Mouse (Mus musculus): Measurements from ENCODE around the gene Fam198b.

Fam198b gene

DNA sequence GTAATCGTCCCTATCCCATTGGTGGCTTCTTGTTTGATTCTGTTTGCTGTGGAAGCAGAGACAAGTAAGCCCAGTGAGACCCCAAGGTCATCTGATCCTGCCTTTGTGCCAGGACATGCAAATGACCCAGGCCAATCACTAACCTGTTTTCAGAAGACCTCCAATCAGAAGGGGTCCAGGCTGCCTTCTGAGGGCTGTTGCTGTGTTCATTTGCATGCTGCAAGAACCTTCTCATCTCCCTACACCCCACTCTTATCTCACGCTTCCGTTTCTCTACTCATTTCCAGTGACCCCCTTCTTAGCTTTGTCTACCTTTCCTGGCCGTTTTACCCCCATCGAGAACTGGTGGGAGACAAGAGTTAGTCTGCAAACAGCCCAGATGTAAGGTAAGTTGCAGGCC, at the start of gene Fam198b:
TSS of gene Fam198b (plus strand) at position 229 of the 400 bp plus-strand sequence.
- no peak for DNase-seq (ENCODE audit: low spot score in 2 of 2)

DNA sequence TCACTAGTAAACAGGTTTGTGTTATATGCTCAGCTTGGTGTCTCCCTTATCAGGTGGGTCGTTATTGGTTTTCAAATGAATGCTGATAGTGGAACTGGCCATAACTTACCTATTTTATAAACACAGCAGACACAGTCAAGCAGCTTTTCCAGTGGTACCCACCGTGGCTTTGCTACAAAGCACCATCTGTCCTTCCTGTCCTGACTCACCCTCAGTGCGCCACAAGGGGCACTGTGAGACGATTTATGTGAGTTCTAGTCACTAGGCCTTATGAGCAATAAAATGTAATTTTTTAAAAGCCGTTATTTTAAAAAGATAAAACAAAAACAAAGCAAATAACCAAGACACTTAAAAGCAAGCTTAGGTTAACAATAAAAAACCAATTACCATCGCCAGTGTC, 45.6 kb upstream of the Fam198b start:
- no peak for DNase-seq (ENCODE audit: low spot score in 2 of 2)

DNA sequence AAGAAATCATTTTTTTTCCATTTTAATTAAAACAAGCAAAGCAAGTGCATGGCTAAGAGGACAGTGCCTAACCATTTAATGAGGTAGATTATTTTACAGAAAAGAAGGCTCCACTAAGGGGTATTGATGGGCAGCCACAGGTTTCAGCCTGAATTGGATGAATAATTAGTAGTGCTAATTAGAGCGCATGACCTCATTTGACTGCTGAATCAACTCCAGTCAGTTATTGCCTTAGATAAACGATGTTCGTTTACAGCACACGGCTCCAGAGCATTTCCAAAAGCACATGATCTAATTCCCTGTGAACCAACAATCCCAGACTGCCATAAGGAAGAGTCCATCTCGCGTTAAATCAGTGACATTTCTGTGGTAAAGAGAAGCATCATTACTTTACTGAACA, 42.9 kb upstream of the Fam198b start:
- no peak for DNase-seq (ENCODE audit: low spot score in 2 of 2)

DNA sequence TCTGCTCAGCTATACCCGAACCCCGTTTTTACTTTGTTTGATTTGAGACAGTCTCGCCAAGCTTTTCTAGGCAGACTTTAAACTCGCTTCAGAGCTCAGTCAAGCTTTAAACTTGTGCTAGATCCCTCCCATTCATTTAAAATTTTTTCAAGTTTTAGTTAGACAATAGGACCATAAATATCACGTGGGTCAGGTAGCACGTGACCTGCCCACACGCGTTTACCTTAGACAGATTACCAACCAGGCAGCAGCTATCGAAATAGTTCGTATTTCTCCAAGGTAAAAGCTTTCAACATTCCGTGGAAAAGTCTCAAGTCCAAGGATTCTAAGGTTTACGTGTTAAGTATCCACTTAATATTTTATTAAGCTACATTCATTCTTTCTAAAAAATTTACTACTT, 42.2 kb upstream of the Fam198b start:
- DNase-seq (ENCODE audit: low spot score in 2 of 2) = no peak

DNA sequence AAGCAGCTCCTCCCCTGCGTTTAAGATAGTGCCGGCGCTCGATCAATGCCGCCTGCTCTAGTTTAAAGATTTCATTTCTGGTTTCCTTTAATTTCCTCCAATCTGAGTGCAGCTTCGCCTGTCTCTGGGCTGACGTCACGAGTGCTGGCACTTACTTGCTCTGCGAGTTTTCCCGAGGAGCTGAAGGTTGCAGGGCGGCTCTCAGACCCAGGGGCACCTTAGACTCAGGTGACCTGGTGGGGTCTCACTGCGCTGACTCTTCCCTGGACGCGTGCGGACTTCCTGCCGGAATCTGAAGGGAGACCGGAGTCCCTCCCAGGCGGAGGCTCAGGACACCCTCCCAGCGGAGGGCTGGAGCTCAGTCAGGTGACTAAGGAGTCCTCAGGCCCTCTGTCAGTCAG, 41.7 kb upstream of the Fam198b start:
- peak in 1 of 2 experiments; percentile 72 for DNase-seq (ENCODE audit: low spot score in 2 of 2)

DNA sequence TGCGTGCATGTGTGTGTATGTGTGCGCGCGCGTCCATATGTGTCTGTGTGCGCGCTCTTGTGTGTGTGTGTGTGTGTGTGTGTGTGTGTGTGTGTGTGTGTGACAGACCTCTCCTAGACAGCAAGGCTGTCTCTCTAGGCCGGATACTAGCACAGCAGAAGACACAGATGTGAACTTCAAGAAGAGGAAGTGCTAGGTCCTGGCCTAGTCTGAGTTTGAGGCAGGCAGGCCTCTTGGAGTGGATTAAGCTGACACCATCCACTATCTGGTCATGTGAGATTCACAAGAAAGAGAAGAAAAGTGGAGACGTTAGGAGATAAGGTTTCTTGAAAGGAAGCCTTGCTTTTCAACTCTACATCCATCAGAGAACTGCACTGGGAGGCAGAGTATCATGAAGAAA, 40.3 kb upstream of the Fam198b start:
- DNase-seq (ENCODE audit: low spot score in 2 of 2) = no peak

DNA sequence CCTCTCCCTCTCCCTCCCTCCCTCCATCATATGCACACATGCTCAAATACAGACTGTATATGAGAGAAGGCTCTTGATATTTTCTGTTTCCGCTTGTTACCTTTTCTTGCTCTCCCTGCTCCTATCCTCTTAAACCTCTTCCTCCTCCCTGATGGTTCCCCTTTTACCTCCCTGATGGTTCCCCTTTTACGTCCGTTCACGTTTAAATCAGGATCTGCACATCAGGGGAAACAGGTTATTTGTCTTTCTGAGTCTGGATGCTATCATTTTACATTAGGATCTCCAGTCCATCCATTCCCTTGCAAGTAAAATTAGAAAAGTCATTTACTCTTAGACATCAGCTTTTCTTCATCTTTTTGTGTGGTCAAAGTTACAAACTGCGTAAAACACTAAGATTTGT, 37.7 kb upstream of the Fam198b start:
- DNase-seq (ENCODE audit: low spot score in 2 of 2) = no peak

DNA sequence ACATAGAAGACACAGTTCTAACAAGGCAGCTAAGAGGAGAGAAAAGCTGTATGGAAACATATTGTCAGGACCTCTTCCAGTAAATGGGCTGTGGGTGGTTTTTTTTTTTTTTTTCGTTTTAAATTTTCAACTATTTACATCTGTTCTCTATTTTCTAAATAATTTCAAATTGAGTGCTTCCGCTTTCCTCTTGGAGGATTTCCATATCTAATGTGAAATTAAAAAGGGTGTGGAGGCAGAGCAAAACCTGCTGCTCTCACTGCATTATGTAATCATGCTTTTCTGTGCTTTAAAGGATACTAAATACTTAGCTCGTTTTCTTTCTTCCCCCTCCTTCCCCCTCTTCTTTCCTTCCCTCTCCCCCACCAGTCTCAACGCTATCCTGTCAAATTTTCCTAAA, 35.5 kb upstream of the Fam198b start:
- DNase-seq (ENCODE audit: low spot score in 2 of 2) = no peak

DNA sequence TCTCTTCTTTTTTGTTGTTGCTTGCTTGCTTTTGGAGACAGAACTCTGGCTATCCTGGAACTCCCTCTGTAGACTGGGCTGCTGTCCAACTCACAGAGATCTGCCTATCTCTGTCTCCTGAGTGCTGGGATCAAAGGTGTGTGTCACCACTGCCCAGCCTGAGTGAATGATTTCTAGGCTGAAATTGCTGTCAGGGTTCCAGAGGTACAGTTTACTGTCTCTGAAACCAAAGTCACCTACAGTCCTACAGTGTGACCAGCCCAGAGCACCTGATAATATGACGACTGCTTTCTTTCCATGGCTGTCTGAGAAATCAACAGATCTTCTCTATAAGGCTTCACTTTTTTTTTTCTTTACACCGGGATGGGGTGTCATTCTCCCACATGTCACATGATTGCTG, 34.7 kb upstream of the Fam198b start:
- DNase-seq (ENCODE audit: low spot score in 2 of 2) = no peak

DNA sequence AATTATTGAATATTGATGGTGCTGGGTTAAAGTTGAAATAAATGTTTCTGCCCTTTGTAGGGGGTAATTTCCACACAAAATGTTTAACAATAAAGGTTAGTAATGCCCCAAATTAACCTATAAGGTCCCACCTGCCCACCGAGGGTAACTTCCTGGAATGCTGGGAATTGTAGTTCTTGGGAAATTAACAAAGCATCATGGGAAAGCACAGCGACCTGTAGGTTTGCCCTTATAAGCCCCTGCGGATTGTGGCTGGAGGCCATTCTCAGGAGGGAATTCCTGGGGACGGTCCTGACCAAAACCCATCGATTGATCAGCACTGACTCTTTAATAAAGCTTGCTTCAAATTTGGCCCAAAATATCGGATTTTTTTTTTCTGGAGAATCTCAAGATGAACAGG, 33.7 kb upstream of the Fam198b start:
- DNase-seq (ENCODE audit: low spot score in 2 of 2) = no peak

DNA sequence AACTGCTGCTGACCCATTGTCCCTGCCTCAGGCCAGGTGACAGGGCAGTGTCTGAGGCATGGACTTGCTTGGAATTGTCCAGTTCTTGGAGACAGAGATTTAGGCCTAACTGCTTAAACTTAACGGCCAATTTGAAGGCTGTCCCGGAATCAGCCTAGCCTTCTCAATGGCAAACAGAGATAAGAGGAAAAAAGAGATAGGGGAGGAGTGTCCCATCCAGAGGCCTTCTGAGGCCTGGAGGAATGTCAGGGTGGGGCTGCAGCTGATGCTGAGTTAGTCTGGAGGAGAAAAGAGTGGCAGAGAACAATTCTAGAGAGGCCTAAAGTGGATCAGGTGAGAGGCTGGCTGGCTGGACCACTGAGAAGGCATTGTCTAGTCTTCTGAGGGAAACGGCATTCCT, 32.2 kb upstream of the Fam198b start:
- no peak for DNase-seq (ENCODE audit: low spot score in 2 of 2)

DNA sequence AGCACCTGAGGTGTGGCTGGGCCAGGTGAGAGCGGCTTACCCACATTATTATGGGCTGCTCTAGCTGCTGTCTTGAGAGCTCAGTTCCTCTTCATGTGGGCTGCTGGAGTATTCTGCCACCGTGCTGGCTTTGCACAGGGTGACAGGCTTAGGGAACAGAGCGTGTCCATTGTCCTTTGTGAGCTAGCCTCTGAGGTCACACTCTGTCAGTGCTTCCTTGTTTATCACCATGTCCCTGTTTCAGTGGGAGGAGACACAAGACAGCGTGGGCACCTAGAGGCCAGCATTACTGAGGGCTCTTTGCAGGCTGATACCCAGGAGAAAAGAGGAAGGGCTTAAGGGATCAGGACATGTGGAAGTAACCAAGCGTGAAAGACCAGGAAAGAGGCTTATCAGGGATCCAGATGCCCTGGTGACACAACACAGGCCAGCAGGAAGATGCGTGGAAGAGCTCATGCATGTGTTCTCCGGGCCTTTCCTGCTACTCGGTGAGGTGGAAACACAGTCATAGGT, 31.6 kb upstream of the Fam198b start, which contains the start of gene Tmem144:
TSS of gene Tmem144 (minus strand) at position 120 of the 513 bp plus-strand sequence.
- peak in 1 of 2 experiments; percentile 53 for DNase-seq (ENCODE audit: low spot score in 2 of 2)

DNA sequence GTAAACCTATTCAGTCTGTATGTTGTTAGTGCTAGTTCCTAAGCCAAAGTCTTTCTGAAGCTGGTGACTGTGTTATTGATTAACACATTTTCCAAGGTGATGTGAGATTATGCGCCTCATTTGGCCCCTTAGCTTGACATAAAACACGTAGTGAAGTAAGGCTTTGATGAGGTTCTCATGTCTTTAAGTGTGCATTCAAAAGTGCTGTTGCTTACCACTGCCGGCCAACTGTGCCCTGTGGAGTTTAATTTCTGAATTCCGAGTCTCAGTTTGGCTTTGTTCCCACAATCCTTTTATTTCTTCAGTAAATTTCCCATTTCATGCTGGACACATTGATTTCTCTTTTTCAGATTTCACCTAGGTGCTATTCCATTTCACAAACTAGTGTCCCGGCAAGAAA, 26.6 kb upstream of the Fam198b start:
- no peak for DNase-seq (ENCODE audit: low spot score in 2 of 2)

DNA sequence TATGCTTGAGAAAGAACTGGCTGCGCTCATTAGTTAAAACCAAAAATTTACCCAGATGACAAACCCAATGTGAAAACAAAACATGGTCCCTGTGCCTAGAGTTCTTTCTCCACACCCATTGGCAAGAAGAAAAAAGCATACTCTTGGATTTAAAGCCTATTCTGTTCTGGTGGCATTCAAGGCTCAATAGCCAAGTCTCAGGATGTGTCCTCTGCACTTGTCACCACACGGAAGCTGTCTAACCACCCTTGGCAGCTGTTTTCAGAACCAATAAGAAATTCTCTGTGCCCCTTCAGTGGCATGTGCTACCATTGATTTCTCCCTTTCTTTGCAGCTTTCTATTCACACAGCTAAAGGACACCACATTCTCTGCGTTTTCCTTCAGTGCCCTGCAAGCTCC, 26.1 kb upstream of the Fam198b start:
- no peak for DNase-seq (ENCODE audit: low spot score in 2 of 2)

DNA sequence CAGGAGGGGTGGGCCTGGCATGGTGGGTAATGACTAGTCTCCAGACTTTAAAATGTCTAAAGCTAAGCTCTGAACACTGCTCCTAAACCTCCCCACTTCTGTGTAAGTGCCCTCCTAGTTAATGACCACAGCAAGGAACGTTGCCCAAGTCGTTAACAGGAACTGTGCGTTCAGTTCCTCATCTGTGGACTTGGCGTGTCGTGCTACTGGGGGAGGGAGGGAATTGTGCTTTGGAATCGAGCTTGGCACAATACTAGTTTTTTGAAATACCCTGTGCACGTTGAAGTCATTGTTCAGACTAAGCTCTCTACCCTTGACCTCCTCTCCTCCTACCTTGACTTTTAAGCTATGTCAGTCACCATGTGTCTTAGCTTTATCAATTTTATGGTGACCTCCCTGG, 19.5 kb upstream of the Fam198b start:
- DNase-seq (ENCODE audit: low spot score in 2 of 2) = no peak

DNA sequence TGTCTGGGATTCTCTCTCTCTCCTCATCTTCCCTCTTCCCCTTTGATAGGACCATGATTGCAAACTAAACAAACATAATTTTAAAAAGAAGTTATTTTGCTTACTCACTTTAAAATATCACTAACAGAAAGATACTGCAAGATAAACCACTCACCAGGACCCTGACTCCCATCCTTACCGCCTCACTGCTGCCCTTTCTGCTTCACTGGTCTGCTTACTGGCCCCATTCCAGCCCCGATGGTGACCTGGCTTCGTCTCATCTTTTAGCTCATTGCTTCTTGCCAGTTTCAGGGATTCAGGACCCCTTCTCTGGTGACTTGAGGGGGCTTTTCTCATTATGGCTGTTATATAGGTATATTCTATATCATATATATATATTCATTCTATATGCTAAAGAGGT, 18.2 kb upstream of the Fam198b start:
- no peak for DNase-seq (ENCODE audit: low spot score in 2 of 2)

DNA sequence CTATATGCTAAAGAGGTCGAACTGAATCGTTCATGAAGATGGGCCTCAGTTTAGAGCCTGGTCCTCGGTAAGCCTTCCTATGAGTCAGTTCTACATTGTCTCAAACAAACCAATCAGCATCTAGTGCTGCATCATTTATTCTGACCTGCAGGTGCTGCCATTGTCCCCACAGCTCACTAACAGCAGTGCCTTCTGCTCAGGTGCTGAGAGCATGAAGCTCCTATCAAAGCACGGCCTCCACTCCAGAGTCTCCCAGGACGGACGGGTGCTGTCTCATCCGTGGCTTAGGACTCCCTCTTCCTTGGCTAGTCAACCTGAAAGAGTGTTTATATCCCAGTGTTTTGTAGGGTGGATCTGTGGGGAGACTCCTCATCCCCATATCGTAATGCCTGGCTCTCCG, 17.8 kb upstream of the Fam198b start:
- DNase-seq (ENCODE audit: low spot score in 2 of 2) = no peak

DNA sequence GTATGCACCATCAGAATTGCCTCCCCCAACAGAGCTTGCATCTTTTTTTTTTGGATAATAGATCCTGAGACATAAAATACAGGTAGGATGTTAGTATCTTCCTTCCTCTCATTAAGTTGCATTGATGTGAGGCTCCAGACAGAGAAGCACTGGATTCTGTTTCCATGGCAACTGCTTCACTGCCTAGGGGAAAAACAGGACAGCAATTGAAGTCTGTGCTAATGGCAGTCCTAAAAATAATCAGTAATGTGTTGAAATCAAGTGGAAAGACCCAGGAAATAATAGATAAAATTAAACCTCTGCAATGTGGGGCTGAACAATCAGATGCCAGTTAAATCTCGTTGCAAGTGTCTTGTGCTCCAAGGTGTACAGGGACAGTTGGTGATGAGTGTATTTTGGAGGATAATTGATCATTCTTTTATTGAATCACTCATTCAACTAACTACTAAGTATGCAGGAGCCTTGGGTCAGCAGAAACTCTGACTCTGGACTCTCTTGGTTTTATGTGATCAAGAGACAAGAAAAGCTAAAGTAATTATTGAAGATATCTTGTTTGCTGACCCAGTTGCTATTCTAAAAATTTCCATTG, 17.1 kb upstream of the Fam198b start:
- DNase-seq (ENCODE audit: low spot score in 2 of 2) = peak; percentile 62 to 73

DNA sequence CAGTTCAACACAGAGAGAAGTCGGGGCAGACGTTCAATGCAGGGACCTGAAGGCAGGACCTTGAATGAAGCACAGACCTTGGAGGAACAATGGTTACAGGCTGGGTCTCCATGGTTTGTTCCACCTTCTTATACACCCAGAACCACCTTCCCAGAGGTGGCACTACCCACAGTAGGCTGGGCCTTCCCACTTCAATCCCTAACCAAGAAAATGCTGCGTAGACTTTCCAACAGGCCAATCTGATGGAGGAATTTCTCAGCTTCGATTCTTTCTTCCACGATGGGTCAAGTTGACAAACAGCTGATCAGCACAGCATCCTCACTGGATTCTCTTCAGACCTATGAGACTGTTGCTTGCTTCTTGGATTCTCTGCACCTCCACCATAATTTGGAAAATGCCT, 8.9 kb upstream of the Fam198b start:
- no peak for DNase-seq (ENCODE audit: low spot score in 2 of 2)

DNA sequence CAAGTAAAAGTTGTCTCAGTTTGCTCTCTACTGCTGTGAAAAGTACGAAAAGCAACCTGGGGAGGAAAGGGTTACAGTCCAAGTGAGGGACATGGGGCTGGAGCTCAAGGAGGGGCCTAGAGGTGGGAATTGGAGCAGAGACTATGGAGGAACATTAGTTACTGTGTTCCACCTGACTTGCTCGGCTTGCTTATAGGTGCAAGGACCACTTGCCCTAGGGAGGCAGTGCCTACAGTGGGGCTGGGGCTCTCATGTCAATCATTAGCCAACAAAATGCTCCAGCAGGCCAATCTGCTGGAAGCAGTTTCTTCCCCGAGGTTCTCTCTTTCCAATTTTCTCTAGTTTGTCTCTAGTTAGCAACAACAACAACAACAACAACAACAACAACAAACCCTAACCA, 6.0 kb upstream of the Fam198b start:
- DNase-seq (ENCODE audit: low spot score in 2 of 2) = no peak

DNA sequence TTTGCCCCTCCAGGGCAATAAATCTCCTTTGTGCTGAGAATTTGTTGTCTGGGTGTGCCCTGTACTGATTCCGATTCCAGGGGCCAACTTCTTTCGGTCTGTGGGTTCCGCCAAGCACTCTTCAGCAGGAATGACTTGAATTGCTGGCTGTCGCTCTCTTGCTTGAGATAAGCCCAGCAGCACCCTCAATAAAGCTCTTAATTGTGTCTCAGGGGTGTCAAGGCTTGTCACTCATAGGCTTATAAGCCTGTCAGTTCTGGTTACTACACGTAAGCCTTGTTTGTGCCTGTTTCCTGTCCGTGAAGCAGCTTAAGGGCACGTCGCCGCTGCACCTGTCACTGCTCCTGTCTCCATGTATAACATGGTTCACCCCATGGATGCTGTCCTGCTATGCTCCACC, 5.1 kb upstream of the Fam198b start:
- DNase-seq (ENCODE audit: low spot score in 2 of 2) = no peak

DNA sequence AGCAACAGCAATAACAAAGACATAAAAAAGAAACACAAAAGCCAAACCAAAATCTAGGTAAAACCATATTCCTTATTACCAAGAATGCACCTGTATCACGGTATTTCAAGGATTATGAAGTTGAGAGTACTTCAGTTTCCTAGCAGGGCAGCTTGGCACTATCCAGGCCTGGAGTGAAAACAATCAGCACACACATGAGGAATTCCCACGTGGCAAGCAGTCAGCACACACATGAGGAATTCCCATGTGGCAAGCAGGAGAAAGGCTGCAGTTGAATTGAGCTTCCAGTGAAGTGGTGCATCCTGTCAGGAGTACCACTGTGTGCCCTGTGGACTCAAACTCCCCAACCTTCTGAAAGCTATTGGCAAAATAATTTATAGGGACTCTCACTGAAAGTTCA, 2.7 kb upstream of the Fam198b start:
- no peak for DNase-seq (ENCODE audit: low spot score in 2 of 2)

DNA sequence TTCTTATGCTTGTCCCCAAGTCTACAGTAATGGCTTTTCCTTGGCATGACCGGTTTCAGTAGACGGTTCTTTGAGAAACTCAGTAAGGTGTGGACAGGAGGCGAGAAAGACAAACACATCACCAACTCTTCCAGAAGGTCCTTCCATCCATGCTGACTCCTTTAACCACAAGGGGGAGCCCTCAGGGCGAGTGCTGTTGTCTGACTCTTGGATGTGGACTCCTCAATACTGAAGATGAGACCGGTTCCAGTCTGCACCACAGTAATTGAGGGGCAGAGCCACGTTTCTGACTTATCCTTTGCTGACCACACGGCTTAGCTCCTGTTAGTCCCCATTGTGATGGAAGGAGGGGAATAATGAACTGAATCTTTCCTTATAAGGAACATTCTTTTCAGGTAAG, 1.2 kb upstream of the Fam198b start:
- DNase-seq (ENCODE audit: low spot score in 2 of 2) = peak in 1 of 2 experiments; percentile 82

DNA sequence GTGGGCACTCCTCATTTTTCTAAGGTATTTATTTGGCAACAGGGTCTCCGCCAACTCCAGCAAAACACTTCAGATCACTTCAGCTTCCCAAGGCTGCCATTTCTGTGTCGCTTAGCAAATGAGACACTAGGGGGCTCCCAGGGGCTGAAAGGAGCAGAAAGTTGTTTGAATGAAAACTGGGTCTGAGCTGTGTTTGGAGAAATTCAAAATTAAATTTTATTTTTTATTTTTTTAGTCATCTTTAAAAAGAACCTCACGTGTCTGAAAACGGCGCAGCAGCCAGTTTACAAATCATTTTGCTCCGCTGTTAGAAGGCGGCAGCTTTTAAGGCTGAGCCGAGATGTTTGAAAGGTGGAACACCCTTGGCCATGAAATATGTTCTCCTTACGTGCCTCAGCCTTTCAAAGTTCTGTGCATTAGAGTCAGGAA, 442 bp downstream of the Fam198b start:
- DNase-seq (ENCODE audit: low spot score in 2 of 2) = peak in 1 of 2 experiments; percentile 74

All from left cerebral cortex, adult 9 months (tissue).